Mouse (Mus musculus) kidney, postnatal 36 days (tissue): ENCODE data around the gene Dnlz.

ENCODE experiments used
- DNase-seq, 2 experiments: peaks; one replicate each; pipeline ENCODE4 v3.0.0; 2021 to 2022; ENCODE audit warnings: mixed read lengths in 2 of 2

The Dnlz gene

DNA sequence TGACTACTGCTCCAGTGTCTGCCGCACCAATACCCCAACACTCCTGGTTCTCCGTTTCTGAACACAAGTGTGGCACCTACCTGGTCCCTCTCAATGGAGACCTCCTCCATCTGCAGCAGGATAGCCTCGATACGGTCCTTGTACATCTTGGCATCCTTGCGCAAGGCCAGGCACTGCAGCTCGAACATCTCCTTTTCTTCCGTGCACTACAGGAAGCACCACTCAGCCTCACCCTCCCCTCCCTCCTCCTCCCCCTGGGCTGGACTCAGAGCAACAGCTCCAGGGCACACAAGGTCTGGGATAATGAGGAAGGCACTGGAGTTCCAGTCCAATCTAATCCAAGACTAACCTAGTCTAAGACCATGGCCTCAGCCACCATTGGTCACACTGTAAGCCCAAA is 4.8 kb upstream of the Dnlz start:
- DNase-seq: no peak

DNA sequence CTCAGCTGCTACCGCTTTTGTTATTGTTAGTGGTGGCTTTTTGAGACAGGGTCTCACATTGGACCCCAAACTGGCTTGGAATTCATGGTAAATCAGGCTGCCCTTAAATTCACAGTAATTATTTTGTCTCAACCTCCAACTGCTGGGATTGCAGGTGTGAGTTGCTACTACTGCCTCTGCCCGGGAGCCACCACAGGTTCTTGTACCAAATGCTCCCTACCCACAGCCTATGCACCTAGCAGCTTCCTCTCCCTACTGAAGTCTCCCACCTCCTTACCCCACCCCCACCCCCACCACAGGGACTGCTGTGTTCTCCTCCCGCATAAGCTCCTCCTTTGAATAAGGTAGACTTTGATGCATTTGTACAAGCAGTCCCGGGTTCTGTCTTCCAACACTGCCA is 4.3 kb upstream of the Dnlz start:
- no peak for DNase-seq

DNA sequence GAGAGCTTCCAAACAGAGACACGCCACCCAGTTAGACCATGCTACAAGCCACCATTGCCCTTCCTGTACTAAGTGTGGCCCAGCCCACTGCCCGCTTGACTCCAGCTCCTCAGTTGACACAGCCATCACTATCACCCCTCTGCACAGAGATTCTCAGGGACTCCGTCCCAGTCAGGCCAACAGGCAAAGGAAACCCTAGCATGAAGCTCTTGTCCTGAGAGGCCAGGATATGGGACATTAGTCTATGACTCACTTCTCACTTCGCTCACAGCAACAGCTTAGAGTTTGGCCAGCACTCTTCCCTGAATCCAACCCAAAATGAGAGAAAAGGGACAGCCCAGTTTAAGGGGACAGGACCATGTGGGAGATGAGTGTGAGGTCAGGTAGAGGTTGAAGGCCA is 2.5 kb upstream of the Dnlz start:
- no peak for DNase-seq

DNA sequence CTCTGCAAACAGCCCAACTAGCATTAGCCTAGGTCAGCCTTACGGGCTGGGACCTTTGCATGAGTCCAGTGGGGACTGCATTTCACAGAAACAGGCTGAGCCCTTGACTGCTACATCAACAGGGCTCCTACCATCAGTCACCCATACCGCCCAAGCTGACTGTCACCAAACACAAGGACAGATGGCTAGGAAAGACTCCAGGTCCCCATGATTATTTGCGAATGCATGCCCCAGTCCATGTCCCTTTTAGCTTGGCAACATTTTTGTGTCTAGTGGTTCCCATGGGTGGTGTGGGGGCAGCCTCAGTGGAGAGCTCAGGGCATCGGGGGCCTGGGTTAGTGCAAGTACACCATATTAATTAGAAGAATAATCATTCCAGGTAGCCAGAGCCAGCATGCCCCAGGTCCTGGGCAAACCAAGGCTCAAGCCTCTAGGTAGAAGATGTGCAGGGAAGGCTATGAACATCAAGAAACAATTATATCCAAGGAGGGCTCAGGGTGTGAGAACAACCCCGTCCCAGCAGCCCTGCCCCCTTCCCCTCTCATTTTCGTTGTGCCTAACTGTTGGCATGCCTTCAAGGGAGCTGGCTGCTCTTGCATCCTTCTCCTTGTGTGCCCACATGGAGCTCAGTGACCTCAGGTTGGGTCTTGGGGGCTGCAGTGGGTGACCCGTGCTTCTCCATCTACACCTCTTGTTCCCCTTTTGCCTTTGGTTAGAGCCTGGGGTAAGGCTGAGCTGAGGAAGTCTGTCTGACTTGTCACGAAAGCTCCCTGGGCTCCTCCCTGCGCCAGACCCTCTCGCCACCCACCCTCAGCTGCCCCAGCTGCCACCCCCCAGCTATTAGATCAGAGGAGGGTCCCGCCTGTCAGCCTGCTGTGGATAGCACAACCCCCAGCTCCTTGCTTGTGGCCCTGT is 1.4 kb upstream of the Dnlz start:
- DNase-seq: no peak

DNA sequence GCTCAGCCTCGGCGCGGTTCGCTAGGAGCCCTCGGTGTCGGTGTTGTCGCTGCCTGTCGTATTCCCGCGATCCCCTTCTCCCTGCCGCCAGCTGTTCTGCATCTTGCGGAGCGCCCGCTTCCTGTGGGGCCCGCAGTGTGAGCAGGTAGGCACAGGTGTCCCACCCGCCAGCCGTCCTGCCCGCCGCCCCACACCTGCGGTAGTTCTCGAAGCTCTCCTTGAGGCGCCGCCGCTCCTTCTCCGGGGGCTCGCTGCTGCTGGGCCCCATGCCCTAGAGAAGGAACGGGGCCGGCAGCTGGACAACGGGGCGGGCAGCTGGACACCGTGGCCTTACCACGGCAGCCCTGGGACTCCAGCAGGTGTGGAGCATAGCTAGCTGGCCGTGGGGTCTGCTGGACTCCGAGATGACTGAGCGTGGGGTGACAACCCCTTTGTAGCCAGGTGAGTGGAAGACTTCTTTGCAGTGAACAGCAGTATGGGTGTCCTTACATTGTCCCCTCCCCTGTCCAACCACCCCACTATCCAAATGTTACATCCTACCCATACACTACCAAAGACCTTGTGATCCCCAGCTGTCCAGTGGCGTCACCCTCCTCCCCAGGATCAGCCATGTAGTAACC is 491 bp upstream of the Dnlz start:
- DNase-seq: no peak

DNA sequence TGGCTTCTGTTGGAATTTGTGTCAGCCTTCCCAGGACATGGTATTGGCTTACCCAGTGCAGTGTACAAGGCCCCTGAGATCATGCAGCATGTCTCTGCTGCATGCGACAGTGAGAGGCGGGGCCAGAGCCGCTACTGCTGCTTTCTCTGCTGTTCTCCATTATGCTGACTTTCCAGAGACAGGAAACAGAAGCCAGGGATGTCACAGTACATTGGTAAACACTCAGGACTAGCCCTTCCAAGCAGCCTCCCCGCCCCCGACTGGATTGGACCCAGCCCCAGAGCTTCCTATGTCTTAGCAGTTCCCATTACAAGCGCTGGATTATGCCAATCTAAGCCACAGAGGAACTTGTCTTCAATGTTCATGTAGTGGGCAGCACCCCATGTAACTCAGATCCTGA is 3.7 kb downstream of the Dnlz start:
- peak; percentile 63 to 66 for DNase-seq

DNA sequence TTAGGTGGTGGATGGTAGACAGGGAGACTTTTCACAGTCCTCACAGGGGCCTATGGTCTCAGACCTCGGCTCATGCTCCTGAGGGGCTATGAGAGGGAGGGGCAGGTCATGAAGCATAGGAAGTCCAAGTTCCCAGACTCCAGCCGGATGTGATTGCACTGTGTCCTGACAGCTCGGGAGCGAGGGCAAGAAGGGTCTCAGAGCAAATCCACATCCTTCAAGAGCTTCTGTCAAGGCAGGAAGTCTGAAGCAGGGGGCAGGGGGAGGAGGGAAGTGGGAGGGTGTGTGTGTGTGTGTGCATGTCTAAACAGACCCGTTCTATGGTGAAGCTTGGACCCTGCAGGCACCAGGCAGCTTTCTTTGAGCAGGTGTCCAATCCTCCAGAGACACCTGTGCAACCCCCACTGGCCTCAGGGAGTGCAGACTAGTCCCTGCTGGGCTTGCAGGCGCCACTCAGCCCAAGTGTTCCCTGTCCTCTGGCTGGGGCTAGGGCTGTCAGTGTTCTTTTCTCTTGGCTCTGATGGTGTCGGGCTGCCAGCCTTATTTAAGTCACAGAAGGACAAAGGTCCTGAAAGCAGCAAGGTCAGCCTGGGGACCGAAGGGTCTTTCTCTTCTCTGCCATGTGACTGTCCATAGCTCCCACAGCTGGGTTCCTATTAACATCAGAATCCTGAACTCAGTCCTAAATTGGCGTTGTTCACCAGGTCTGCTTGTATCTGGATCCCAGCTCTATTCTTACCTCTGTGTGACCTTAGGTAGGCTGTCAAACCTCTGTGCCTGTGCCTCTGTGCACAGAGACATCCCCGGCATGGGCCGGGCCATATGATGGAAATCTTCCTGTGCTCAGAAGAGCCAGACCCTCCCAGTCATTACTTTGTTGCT is 9.1 kb downstream of the Dnlz start:
- peak; percentile 65 to 77 for DNase-seq

DNA sequence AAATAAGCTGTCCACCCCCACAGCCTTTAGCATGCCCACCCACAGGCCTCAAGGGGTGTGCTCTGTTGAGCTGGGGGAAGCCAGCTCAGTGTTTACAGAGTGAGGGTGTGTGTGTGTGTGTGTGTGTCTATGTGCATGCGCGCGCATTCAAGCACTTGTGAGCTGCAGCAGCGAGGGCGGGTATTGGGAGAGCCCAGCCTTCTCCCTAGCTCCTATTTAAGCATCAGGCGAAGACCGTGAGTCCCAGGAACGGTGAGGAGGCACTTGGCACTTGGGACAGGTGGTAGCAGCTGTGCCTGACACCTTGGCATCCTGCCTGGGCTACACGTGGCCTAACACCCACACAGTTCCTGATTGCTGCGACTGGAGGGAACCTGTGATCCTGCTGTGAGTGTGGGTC is 9.9 kb downstream of the Dnlz start:
- DNase-seq: peak; percentile 61 to 71

DNA sequence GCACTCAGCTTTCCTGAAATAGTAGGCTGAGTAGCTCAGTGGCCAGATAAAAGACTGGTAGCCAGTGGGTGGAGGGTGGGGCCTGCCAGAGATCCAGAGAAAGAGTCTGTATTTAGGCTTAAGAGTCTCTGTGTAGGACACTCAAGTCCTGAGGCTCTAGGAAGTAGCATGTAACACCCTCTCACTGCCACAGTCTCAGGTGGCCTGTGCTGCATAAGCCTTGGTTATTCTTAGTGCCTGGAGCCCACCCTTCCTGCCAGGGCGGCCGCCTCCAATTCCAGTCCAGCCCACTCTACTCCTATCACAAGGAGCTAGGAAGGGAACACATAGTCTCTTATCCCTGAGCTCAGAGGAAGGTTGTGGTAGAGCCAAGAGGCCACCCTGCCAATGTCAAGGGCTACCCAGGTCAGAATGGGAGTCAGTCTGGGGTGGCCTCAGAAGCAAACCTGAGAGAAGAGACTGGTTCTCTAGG is 10.4 kb downstream of the Dnlz start:
- peak; percentile 36 to 67 for DNase-seq

DNA sequence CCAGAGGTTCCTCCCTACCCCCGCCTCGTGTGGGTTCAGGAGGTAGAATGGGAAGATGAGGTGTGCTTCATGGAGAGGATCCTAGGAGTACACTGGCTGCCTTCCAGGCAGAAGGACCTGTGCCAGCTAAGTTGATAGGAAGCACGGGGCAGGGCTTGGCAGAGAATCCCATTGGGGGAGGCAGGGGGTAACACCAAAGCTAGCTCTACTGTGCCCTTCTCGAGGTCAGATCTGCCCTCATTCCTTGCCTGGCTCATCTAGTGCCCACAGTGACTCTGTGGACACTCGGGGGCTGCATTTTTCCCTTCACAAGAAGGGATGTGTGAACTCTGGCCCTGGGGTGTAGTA is 12.7 kb downstream of the Dnlz start:
- peak in 1 of 2 experiments; percentile 66 for DNase-seq

DNA sequence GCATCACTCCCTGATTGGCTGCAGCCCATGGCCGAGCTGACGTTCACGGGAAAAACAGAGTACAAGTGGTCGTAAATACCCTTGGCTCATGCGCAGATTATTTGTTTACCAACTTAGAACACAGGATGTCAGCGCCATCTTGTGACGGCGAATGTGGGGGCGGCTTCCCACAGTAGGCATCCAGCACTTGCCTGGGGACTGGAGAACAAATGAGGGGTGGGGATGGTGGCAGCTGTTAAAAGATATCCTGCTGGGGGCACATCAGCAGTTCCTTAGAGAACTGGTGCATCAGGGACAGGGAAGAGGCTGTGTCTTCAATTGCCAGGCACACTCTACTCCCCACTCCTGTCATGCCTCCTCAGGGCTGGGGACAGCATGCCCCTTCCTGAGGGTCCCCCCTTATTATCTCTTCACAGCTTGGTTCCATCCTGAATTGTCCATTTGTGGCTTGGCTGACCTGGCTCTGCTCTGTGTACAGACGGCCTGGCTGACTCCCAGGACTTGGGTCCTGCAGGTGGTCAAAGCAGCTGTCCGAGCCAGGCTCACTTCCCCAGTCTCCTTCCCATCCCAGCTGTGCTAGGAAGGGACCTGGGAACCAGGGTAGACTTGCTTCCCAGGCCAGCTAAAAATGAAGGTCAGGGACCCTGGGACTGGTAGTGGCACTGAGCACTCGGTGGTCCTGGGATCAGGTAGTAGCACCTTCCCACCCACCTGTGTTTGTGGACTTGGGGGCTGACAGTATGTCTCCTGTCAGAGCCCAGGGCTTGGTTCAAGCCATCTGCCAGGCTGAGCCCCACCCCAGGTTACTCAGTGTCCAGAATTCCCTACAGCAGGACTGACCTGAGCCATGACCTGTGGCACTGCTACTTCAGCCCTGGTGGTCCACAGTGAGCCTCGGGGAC is 13.4 kb downstream of the Dnlz start:
- no peak for DNase-seq

DNA sequence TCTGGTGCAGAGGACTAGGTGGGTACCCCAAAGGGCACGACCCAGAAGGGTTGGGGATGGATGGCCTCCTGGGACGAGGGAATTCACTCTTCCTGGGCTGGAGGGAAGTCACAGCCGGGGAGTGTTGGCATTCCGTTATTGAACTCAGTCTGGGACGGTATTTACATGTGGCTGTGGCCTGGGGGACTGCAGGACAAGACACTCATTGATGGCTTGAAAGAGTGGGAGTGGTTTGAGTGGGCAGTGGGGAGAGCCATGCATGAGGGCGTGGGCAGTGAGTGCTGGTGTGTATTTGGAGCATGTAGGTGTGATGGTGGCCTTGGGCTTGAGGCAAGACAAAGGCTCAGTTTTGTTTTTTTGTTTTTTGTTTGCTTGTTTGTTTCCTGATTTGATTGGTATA is 21.2 kb downstream of the Dnlz start:
- no peak for DNase-seq

DNA sequence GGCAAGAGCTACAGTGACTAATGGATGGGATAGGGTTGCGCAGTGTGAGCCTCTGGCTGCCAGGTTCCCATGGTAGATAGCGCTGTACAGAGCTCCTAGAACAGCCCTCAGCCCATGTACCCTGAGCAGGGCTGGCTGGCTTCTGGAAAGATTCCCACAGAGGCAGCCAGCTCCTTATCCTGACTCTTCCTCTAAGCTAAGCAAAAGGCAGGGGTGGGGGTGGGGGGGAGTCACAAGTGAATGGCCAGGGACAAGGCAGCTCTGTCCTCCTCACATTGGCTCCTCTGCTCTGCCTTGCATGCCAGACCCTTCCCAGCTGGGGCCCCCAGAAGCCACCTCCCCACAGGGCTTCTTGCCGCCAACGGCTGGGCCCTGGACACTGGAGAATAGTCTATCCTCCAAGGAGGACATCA is 21.8 kb downstream of the Dnlz start:
- no peak for DNase-seq

DNA sequence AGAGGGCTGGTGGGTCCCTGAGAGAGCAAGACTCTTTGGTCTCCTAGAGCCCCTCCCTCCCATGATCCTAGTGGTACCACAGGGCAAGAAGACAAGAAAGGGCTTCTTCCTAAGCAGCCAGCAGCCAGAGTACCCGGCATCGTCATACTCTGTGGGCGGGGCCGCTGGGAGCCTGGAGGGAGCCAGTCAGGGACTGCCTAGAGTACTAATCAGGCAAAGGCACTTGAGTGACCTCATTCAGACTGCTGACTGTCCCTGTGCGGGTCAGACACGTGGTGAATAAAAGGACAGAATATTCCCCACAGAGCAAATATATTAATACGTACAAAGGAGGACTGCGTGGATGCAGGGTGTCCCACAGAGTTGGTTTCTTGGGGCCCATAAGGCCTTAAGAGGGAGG is 22.5 kb downstream of the Dnlz start:
- DNase-seq: peak in 1 of 2 experiments; percentile 15

DNA sequence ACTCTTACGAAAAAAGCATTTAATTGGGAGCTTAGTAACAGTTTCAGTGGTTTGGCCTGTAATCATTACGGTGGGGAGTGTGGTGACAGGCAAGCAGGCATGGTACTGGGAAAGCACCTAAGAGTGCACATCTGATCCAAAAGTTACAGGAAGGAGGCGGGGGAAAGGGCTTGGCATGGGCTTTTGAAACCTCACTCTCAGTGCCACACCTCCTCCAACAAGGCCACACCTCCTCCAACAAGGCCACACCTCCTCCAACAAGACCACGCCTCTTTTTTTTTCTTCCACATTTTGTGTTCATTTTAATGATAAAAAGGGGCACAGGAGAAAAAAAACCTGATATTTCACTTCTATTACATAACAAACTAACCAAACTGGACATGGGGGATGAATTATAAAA is 24.1 kb downstream of the Dnlz start:
- DNase-seq: peak in 1 of 2 experiments; percentile 36

DNA sequence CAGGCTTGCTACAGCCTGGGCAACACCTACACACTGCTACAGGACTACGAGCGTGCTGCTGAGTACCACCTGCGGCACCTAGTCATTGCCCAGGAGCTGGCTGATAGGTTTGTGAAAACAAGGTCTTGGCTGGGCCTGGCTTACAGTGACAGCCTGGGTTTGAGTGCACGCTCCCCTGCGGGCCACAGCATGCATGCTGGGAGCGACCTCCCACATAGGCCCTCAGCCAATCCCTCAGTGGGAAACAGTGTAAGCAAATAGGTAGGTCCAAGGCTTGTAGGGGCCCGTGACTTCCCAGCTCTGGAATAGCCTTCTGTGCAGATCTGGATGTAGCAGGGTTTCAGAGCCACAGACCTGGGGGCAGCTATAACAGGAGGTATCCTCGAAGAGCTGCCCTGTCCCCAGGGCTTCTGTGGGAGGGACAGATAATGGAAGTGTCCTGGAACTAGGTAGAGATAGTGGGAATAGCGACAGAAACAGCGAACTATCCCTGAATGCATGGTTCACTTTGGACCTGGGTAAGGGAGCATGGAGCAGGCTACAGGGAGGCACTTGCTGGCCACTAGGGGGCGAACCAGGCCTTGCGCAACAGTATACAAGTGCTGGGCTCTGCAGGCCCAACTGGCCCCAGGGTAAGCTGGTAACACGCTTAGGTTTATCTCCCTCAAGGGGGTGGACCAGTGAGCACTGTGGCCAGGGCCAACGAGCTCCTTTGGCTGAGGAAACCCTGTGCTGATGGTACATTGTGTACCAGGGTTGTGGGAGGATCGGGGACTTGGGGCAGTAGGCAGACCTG is 26.3 kb downstream of the Dnlz start:
- DNase-seq: peak in 1 of 2 experiments; percentile 85

DNA sequence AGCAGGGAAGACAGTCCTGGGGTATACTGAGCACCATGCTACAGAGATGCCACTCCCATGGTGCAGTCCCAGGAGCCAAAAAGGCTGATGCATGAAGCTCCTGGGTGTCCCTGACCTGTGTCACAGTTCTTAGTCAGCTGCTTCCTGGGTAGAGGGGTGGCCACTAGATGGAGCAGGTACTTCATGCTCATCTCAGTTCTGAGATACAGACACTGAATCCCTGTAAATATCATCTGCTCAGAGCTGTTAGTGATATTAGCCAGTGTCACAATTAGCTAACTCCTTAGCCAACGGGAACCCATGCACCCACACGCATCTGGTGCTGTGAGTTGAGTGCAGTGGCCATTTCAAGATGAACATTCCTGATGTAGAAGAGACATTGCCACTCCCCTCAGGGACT is 27.0 kb downstream of the Dnlz start:
- peak in 1 of 2 experiments; percentile 74 for DNase-seq

DNA sequence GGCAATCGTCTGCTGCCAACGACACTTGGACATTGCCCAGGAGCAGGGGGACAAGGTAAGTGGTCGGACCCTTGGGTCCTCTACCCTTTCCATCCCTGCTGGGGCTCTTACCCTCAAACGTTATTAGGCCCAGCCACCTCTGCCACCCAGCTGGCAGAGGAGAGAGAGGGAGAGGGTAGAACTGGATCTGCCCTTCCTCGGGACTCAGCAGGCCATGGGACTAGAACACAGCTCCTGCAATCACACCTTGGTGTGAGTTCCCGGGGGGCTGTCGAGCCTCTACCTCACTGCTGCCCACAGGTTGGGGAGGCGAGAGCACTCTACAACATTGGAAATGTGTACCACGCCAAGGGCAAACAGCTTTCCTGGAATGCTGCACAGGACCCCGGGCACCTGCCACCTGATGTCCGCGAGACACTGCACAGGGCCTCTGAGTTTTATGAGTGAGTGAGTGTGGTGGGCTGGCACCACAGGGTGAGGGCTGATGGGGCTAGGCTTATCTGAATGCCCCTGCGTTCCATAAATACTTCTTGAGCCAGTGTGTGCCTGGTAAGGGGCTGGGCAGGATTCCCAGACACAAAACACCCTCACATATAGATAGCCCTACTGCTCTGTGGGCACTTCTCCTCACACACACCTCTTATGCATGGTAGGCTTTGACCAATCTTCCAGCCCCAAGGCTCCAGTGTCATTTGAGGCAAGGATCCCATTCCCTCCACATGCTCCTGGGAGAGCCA is 28.2 kb downstream of the Dnlz start:
- no peak for DNase-seq

DNA sequence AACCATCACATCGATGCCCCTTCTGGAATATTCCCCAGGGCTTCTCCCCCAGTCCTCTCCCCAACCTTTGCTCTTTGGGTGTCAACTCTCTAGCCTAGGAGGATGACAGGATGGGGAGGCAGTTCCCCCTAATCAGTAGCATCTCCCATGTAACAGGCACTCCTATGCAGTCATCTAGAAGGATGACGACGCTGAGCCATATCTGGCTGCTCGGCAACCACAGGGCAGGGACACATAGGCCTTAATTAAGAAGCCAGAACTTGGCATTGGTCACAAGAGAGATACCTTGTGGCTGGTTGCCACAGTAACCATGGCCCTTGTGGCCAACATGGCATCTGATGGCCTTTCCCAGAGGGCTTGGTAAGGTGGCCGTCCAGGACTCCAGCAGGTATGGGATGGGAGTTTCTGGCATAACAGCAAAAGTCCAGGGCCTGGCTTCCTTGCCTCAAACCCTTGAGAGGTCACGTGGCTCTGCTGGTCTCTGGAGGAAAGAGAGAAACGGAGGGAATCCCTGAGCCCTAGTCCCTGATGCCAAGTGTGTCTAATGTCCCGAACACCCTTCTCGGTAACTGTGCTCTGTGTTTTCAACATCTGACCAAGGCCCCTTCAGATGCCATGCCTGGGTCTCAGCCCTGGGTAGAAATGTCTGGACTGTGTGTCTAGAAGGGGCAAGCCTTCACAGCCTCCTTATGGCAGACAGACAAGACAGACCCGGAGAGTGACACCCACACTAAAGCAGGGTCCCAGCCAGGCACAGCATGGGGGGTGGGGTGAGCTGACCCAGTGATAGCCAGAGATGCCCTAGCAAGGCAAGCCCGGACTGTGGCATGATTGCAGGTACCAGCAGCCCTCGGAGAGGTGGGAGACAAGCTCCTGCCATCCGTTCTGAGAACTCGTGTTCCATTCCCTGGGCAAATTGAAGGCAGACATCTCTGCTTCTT is 31.4 kb downstream of the Dnlz start:
- no peak for DNase-seq
